Mouse (Mus musculus): ENCODE data around the gene Zc3h4. TPM values are rescaled to one million over a fixed set of nuclear protein-coding genes. Genes with fewer than 3 reads are reported as not detected.

The Zc3h4 gene
- polyA plus RNA-seq, 1 experiment from 2014 or later, result 15.9 TPM

DNA sequence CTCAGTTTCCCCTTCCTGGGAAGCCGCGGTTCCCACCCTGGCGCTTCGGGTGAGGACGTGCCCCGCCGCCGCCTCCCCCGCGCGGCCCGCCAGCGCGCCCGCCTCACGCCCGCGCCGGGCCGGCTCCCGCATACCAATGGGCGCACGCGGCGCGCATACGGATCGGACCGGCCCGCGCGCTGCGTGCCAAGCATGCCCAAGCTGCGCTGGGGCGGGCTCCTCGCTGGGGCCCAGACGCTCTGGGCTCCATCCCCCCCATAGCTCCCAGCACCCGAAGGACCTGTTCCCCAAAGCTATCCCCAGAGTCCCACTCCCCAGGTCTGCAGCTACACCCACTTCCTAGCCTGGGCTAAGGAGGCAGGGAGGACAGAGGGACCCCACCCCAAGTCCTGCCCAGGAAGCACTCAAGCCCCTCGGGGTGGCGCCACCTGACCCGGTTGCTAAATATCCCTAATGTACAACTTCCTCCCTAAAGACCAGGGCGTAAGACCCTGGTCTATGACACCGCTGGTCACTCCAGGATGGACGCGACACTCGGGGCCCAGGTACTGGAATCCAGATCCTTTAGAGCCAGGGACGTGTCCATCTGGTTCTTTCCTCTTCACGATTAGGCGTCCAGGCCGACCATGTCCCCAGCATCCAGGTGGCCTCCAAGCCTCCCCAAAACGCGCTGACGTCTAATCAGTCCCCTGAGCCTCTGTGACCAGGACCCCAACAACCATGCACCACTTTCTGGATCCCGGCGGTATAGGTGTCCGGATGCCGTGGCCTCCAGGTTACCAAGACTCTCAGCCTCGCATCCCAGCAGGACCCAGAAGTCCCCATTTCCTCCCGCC lies 75.3 kb downstream of the Zc3h4 start:
- no peak for DNase-seq (ENCODE audit: low spot score)

DNA sequence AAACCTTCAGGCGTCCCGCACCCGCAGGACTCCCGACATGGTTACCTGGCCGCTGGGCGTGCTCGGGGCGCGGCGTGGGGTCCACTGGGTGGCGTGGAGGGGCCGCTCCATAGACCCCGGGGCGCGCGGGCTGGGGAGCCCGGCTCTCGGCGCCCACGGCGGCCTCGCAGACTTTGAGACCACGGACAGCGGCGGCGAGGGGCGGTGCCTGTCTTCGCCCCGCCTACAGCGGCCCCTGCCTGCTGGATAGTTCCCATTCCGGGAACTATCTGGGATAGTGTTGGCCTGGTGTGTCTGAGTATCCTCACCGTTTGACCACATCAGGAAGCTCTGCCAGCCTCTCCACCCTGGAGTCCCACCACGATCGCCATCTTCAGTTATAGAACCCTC lies 75.9 kb downstream of the Zc3h4 start:
- DNase-seq (ENCODE audit: low spot score), result no peak

DNA sequence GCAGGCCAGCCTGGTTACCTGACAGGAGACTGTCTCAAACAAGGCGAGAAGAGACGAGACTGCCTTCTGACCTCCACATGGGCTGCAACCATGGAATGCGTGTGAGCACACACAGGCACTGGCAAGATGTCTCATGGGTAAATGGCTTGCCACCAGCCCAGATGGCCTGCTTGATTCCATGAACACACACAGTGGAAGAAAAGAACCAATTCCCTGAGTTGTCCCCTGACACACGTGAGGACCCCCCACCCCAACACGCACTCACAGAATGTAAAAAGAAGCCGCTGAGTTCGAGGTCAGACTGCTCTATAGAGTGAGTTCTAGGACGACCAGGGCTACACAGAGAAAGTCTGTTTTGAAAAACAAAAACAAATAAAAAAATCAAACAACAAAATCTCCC lies 76.9 kb downstream of the Zc3h4 start, which contains the start of gene Npas1:
Gene Npas1, minus strand, starts transcription at position 101 of the 400 bp plus-strand sequence.
- DNase-seq (ENCODE audit: low spot score), result no peak

Other genes with a start within 250 kb of the Zc3h4 start
- 20.7 and 21.1 TPM in 2 replicates for gene Meis3, start 225.8 kb upstream of the Zc3h4 start, polyA plus RNA-seq (2015; fragmentation: Nextera tagmentation; extraction: Ambion mirVana)
- 18.4 and 18.7 TPM in 2 replicates for gene Dhx34, start 178.9 kb upstream of the Zc3h4 start, polyA plus RNA-seq (2015; fragmentation: Nextera tagmentation; extraction: Ambion mirVana)
- 0.04 and 0.14 TPM in 2 replicates for gene C5ar2, start 156.8 kb upstream of the Zc3h4 start, polyA plus RNA-seq (2015; fragmentation: Nextera tagmentation; extraction: Ambion mirVana)
- gene C5ar1, start 141.4 kb upstream of the Zc3h4 start, polyA plus RNA-seq (2015; fragmentation: Nextera tagmentation; extraction: Ambion mirVana), result 1.1 and 1.2 TPM in 2 replicates
- 6.2 and 7.6 TPM in 2 replicates for gene Inafm1, start 127.3 kb upstream of the Zc3h4 start, polyA plus RNA-seq (2015; fragmentation: Nextera tagmentation; extraction: Ambion mirVana)
- gene Ccdc9, start 114.1 kb upstream of the Zc3h4 start, polyA plus RNA-seq (2015; fragmentation: Nextera tagmentation; extraction: Ambion mirVana), result 15.9 and 21.9 TPM in 2 replicates
- 8.0 and 9.2 TPM in 2 replicates for gene Bbc3, start 92.5 kb upstream of the Zc3h4 start, polyA plus RNA-seq (2015; fragmentation: Nextera tagmentation; extraction: Ambion mirVana)
- gene Sae1, start 13.1 kb upstream of the Zc3h4 start, polyA plus RNA-seq (2015; fragmentation: Nextera tagmentation; extraction: Ambion mirVana), result 246 and 259 TPM in 2 replicates
- gene Tmem160, start 51.9 kb downstream of the Zc3h4 start, polyA plus RNA-seq (2015; fragmentation: Nextera tagmentation; extraction: Ambion mirVana), result 148 and 149 TPM in 2 replicates
- 0.31 and 0.52 TPM in 2 replicates for gene Npas1, start 76.8 kb downstream of the Zc3h4 start, polyA plus RNA-seq (2015; fragmentation: Nextera tagmentation; extraction: Ambion mirVana)
- 3.8 and 4.0 TPM in 2 replicates for gene Arhgap35, start 214.1 kb downstream of the Zc3h4 start, polyA plus RNA-seq (2015; fragmentation: Nextera tagmentation; extraction: Ambion mirVana)